Mouse (Mus musculus) lung, adult 2 months (tissue): ENCODE data around the gene Sidt2.

Source experiments
- CTCF ChIP-seq: fragments of 200-500 bp; IDR thresholded peaks from 2 replicates; pipeline ENCODE4 v1.5.1; 2011; ENCODE audit warnings: mild to moderate bottlenecking, low read length, control low read depth; ENCODE audit not compliant: insufficient read depth
- POLR2A ChIP-seq: fragments of 200-500 bp; IDR thresholded peaks from 2 replicates; pipeline ENCODE4 v1.6.1; 2011; ENCODE audit warnings: low read depth, mild to moderate bottlenecking, control low read depth, low read length, borderline replicate concordance; ENCODE audit errors: extremely low read depth

DNA sequence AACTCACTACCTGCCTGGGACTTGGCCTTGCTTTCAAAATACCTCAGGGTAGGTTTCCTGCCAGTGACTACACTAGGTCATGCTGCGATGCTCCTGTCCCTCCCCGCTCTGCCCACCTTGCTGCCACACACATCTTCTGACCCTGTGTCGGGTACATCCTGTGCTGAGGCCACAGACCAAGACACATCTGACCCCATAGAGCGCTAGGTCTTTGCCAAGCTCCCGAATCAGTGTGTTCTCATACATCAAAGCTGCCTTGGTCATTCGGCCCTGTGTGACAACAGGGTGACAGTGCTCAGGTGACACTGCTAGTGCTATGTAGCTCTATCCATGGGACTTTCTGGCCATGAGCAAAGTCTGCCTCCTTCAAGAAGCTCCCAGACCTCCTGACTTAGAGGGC lies 15.3 kb downstream of the Sidt2 start:
- TF ChIP-seq CTCF (no peak), POLR2A (no peak)
